Mouse (Mus musculus) thymus, postnatal 4 days (tissue): Measurements from ENCODE around the gene Yy1.
A peak's percentile ranks its signal among the peaks of the same experiment; 100 is the strongest.
"Not testable (repeated sequence)": the region's sequence is repeated elsewhere in the genome, so short reads cannot be mapped to it uniquely, and the experiment has no call there.

ENCODE experiments used
- DNase-seq: peaks from one replicate; pipeline ENCODE4 v3.0.0; 2021

Gene Yy1

GRCm38 (mm10) chr12:108827641-108828040, 34.9 kb downstream of the Yy1 start:
- no peak for DNase-seq

DNA sequence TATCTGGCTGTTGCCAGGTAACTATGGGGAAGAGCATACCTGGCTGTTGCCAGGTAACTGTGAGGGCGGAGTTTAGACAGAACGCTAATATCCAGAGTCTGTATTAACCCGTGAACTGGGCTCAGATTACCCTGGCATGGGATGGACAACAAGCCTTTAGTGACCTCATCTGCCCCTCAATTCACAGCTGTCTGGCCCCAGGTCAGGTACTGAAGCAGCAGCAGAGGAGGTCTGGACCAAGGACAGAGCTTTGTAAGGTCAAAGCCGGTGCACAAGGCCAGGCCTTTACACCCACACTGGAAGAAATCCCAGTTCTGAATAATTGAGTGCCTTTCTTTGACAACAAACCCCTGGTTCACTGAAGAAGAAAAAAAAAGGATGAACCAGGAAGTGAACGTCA, 36.9 kb downstream of the Yy1 start:
- DNase-seq, result no peak

DNA sequence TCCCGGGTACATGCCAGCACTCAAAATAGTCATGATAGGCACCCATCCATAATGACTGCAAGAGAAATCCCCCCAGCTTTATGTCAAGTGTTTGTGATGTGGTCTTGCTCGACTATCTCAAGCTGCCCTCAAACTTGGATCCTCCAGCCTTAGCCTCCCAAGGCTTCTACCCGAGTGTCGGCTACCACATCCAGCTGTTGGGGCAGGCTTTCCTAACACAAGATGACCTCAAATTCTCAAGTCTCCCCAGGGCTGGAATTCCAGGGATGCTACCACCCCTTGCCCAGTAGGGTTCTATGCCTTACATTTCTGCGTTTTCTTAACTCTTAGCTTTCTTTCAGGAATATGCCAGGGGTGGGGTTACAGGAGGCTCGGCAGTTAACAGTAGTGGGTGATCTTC, 37.6 kb downstream of the Yy1 start:
- no peak for DNase-seq

GRCm38 (mm10) chr12:108831966-108832643, 39.3 kb downstream of the Yy1 start:
- no peak for DNase-seq

DNA sequence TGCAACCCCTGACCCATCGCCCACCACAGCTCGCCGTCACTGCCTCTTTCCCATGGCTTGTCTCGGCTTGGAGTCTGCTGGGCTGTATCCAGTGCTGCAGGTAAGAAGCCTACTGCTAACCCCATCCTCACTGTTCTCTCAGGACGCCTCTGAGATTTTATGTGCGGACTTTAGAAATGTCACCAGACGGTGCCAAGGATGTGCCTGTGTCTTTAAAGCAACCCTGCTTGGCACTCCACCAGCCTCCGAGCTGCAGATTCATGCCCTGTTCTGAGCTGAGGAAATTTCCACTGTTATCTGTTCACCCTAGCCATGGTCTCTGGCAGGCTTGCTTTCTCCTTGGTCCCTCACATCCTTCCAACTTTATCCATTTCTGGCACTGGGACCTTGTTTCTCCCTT, 40.1 kb downstream of the Yy1 start:
- no peak for DNase-seq

DNA sequence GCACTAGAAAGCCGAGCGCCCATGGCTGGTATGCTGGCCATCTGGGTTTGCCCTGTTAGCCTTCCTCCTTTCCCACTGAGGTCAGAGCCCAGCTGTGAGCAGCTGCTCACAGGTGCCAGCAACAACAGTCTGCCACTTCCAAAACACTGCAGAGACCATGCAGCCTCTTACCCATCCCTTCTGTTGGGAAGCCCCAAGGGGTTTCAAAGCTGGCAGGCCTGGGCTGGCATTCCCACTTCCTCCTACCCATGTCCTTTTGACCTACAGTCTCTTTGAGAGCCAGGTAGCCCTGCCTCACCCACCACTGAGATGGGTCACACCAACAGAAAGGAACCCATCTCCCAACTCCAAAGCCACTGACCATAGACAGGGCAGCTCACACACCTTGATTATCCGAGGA, 40.6 kb downstream of the Yy1 start:
- DNase-seq, result no peak

- no peak for DNase-seq
Measured at GRCm38 (mm10) chr12:108834337-108834736, 41.6 kb downstream of the Yy1 start.

- DNase-seq, result no peak
Measured at GRCm38 (mm10) chr12:108834786-108835185, 42.0 kb downstream of the Yy1 start.

- DNase-seq, result no peak
Measured at GRCm38 (mm10) chr12:108835208-108835839, 42.6 kb downstream of the Yy1 start.

GRCm38 (mm10) chr12:108835840-108836409, 43.2 kb downstream of the Yy1 start, which contains the start of the genes Slc25a29 and Slc25a47:
TSS of gene Slc25a29 (minus strand) at chr12:108835883.
TSS of gene Slc25a47 (plus strand) at chr12:108836046.
- peak; percentile 95 for DNase-seq

DNA sequence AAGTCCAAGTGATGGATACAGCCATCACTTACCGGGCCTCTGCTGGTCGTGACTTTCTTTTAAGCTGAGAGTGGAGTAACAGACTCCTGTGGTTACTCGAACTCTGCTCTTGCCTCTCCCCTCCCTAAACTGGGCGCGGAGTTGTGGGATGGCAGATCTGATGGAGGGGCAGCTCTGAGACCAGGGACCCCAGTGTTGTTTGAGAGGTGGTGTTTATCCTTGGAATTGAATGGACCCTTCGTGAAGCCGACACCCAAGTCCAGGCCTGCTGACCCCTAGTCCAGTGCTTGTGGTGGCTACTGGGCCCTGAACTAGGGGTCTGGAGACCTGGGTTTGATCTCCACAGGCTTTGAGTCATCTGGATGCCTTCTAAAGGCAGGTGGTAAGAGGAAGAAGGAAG, 43.9 kb downstream of the Yy1 start:
- peak; percentile 30 for DNase-seq

- no peak for DNase-seq
Measured at GRCm38 (mm10) chr12:108841181-108841580, 48.4 kb downstream of the Yy1 start.

DNA sequence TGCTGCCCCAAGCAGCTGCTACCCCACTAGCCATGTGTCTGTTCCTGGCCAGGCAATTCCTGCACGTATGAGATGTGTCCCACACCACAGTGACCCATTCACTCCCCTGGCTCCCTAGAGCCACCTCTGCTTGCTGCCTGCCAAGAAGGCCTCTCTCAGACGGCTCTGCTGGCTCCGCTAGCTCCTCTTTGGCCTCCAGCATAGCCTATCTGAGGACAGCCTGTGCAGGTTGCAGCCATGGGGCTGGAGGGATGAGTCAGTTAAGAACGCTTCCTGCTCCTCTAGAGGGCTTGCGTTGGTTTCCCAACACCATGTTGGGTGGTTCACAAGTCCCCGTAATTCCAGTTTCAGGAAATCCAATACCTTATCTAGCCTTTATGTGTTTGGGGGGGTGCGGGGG, 49.9 kb downstream of the Yy1 start:
- no peak for DNase-seq

DNA sequence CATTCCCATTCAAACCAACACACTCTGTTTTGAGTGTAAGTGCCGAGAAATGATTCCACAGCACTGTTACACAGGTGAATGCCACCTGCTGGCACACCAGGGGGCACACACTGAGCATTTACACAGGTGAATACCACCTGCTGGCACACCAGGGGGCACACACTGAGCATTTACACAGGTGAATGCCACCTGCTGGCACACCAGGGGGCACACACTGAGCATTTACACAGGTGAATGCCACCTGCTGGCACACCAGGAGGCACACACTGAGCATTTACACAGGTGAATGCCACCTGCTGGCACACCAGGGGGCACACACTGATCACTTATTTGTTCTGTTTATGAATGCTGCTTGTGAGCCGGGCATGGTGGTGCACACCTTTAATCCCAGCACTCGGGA, 55.3 kb downstream of the Yy1 start:
- not testable (repeated sequence) for DNase-seq

- no peak for DNase-seq
Measured at GRCm38 (mm10) chr12:108849488-108850022, 56.8 kb downstream of the Yy1 start.

GRCm38 (mm10) chr12:108850129-108850528, 57.4 kb downstream of the Yy1 start:
- no peak for DNase-seq

DNA sequence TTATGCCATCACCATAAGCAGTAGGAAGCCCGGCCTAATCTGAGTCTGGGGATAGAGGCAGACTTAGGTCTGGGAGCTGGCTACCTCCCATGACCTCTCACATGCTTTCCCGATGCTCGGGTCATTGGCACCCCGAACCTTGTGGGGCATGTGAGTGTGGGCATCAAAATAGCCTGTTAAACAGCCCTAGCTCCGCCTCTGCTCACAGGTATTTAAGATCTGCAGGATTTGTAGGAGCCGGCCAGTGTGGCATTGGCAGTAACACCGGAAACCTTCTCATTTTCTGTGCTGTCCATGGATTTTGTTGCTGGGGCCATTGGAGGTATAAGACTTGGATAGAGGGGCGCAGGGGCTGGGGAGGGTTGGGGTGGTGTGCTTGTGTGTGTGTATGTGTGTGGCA, 58.1 kb downstream of the Yy1 start:
- no peak for DNase-seq

DNA sequence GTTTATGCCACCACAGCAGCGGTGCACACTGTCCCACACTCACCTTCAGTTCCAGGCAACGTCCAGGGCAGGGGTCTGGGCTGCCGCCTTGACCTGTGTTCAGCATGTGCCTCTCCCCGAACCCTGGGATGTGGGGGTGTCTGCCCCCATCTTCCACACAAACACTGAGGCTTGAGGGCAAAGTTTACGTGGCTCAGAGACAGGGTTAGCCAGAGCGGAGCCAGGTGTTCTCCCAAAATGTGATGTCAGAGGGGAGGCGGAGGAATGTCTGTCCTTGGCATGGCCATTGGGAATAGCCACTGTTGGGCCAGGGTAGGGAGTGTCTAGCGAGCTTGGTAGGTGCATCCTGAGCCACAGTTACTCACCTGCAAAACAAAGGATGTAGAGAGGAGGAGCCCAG, 60.0 kb downstream of the Yy1 start:
- DNase-seq, result no peak

DNA sequence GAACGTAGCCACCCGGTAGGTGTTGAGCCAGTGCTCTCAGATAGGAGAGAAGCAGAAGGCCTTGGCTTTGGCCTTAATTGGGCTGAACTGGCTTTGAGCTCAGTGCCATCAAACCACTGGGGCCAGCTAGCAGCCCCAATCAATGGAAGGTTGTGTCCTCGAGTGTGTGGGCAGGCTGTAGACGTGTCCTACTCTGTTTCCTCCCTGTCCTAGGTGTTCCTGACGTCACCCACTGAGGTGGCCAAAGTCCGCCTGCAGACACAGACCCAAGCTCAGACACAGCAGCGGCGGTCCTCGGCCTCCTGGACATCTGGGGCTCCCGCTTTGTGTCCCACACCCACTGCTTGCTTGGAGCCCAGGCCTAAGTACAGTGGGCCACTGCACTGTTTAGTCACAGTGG, 62.3 kb downstream of the Yy1 start:
- no peak for DNase-seq

DNA sequence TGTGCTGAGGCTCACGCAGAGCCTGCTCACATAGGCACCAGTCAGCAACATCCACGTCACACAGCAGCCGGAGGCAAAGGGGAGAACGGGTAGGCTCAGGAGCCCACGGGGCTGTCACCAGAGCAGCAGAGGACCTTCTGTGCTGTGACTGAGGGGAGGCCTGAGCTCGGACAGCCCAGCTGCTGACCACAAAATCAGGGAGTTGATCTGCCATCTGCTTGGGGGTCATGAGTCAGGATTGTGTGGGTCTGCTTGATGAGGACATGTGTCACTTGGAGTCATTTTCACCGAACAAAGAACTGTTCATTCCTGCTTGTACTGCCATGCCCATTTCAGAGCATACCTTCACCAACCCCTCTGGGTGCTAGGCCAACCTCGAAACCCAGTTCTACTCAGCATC, 63.4 kb downstream of the Yy1 start:
- DNase-seq, result no peak

- no peak for DNase-seq
Measured at GRCm38 (mm10) chr12:108857109-108857508, 64.3 kb downstream of the Yy1 start.

DNA sequence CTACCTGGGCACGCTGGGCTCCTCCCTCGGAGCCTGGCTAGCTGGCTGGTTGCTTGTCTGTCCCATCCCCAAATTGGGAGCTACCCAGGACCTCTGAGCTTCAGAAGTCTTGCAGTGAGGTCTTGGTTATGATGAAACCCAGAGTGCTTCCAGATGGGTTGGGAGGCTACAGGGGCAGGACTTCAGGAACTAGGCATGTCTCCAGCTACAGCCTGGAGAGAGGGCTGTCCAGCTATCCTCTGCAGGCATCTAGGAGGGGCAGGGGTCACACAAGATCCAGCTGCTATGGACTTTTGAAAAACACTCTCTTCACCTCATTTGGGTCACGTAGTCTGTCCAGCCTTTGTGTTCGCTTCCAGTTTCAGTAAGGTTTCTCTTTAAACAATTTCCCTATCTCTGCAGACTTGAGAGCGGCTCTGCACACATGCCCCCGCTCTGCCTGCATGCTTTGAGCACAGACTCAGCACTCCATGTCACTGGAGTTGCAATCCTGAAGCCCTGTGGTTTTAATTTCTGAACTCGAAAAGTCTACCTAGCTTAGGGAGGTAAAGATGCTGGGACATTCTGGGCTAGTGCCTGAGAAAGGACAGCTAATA, 64.9 kb downstream of the Yy1 start:
- DNase-seq, result no peak

DNA sequence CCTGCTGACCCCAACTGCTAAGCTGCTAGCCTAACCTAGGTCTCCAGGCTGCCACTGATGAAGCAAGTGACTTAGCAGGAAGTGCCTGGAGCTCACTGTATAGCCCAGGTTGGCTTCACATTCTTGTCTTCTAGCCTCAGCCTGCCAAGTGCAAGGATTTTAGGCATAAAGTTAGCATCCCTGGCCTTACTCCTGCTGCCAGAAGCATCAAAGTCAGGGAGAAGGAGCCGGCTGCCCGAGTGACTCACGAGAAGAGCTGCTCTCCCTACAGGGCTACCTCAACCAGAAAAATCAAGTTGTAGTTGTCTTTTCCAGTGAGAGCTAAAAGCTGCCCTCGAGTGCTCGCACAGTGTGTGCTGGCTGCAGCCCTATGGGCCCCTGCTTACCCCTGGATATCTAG, 65.7 kb downstream of the Yy1 start:
- DNase-seq, result no peak

DNA sequence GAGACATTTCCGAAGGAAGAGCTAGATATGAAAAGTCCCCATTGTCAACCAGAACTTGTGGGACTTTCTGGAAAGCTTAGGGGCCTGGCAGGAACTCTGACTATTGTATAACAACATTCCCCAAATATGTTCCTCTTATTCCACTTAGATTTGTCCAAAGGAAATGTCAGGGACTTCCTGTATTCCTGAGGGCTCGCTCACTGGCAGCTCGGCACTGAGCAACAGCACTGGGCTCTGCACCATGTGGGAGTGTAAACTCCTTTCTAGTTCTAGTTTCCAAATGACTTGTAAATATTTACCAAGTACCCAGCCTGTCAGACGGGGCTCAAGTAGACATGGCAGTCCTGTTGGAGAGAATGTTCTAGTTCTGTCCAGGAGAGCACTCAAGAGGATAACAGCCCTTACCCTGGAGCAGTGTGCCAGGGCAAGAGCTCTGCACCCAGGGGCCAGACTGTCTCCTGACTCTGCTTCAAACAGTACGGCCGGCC, 72.3 kb downstream of the Yy1 start:
- no peak for DNase-seq
